Mouse (Mus musculus) megakaryocyte, embryonic 14.5 days (primary cell): ENCODE results near the gene Slc25a43.

Experiments used
- FLI1 ChIP-seq: IDR thresholded peaks from 2 replicates; pipeline ENCODE4 v1.6.1; 2012; ENCODE audit warnings: low read length, inconsistent platforms, mixed read lengths
- GATA1 ChIP-seq: IDR thresholded peaks from 3 replicates; pipeline ENCODE4 v1.6.1; 2012; ENCODE audit warnings: mixed read lengths, low read length, inconsistent platforms, borderline replicate concordance

GRCm38 (mm10) chrX:36741278-36741677 lies 2.2 kb upstream of the Slc25a43 start:
- no peak for TF ChIP-seq GATA1
- TF ChIP-seq FLI1, result no peak
